16 mouse cellular contexts compared by ENCODE assay signal in genomic region chr2:34253111-34253510, GRCm38 (mm10).
A peak's percentile ranks its signal among the peaks of the same experiment; 100 is the strongest.
DNase-seq lines count a peak whose midpoint lies in the region; ATAC-seq lines count a peak whose summit lies in the region.
"Had no signal": no experiment of that assay in that cellular context is flagged by ENCODE, and none has a peak within 500 bp of the region (broad histone marks: within the 10 kb centered on the region; RNA-seq: fewer than 3 reads in every experiment).

No protein-coding gene starts in this region.

- H3K27ac ChIP-seq in forebrain, embryonic 12.5 days: 0 out of 2 replicates have a peak overlapping the region, but pooled peaks have one; percentile 21
- H3K27ac ChIP-seq in forebrain, embryonic 16.5 days (ENCODE audit: low read length): no peak overlapping the region
- H3K27ac ChIP-seq in limb, embryonic 11.5 days (replicated peaks; ENCODE audit: low read depth, low read length): peak overlapping the region; percentile 15; the same call in 1 of the 2 replicates
- H3K27ac ChIP-seq in limb, embryonic 10.5 days: no peak overlapping the region
- H3K27ac ChIP-seq: embryonic facial prominence, embryonic 15.5 days; heart, embryonic 13.5 days; liver, embryonic 13.5 days had no signal

- ATAC-seq in forebrain, embryonic 12.5 days (ENCODE audit: low FRiP score): no peak
- ATAC-seq in forebrain, embryonic 16.5 days: no peak
- ATAC-seq in limb, embryonic 11.5 days (ENCODE audit: insufficient number of reproducible peaks, low FRiP score, low TSS enrichment, low read depth): no peak

- H3K4me2 ChIP-seq in forebrain, embryonic 12.5 days: no peak overlapping the region
- H3K4me2 ChIP-seq in forebrain, embryonic 16.5 days (ENCODE audit: low read length): no peak overlapping the region
- H3K4me2 ChIP-seq in limb, embryonic 11.5 days (ENCODE audit: low read depth, severe bottlenecking): no peak overlapping the region
- H3K4me2 ChIP-seq: embryonic facial prominence, embryonic 15.5 days; heart, embryonic 13.5 days; liver, embryonic 13.5 days had no signal

- 35% methylated on average over 1 of the region's 1 CpGs for WGBS in forebrain, embryonic 12.5 days
- WGBS in forebrain, embryonic 16.5 days: 16% methylated on average over 1 of the region's 1 CpGs
- WGBS in limb, embryonic 11.5 days: 5% methylated on average over 1 of the region's 1 CpGs
- WGBS in limb, embryonic 10.5 days: 11% methylated on average over 1 of the region's 1 CpGs

- H3K27me3 ChIP-seq in forebrain, embryonic 12.5 days: no peaks in the 10 kb centered on the region
- H3K27me3 ChIP-seq in forebrain, embryonic 16.5 days (replicated peaks; ENCODE audit: control insufficient read depth, insufficient read depth, low read length): peaks cover 5% of the 10 kb centered on the region; the same call in 1 of the 2 replicates
- no peaks in the 10 kb centered on the region for H3K27me3 ChIP-seq in limb, embryonic 11.5 days (ENCODE audit: control insufficient read depth, insufficient read depth, low read length)
- no peaks in the 10 kb centered on the region for H3K27me3 ChIP-seq in limb, embryonic 10.5 days (ENCODE audit: low read depth, poor library complexity, severe bottlenecking)
- H3K27me3 ChIP-seq: embryonic facial prominence, embryonic 15.5 days; heart, embryonic 13.5 days; liver, embryonic 13.5 days had no signal

- H3K36me3 ChIP-seq in forebrain, embryonic 12.5 days (replicated peaks): no peaks in the 10 kb centered on the region
- no peaks in the 10 kb centered on the region for H3K36me3 ChIP-seq in forebrain, embryonic 16.5 days (ENCODE audit: control insufficient read depth, insufficient read depth)
- H3K36me3 ChIP-seq in limb, embryonic 11.5 days (ENCODE audit: control insufficient read depth, insufficient read depth, low read length): no peaks in the 10 kb centered on the region
- no peaks in the 10 kb centered on the region for H3K36me3 ChIP-seq in limb, embryonic 10.5 days
- H3K36me3 ChIP-seq: embryonic facial prominence, embryonic 15.5 days; heart, embryonic 13.5 days; liver, embryonic 13.5 days had no signal

- H3K4me3 ChIP-seq in forebrain, embryonic 12.5 days (replicated peaks): no peak overlapping the region
- no peak overlapping the region for H3K4me3 ChIP-seq in forebrain, embryonic 16.5 days (replicated peaks; ENCODE audit: low read length)
- H3K4me3 ChIP-seq in limb, embryonic 11.5 days (ENCODE audit: low read depth, low read length): no peak overlapping the region
- H3K4me3 ChIP-seq in limb, embryonic 10.5 days: no peak overlapping the region
- H3K4me3 ChIP-seq: embryonic facial prominence, embryonic 15.5 days; heart, embryonic 13.5 days; liver, embryonic 13.5 days; myocyte had no signal

- peaks cover 47% of the 10 kb centered on the region for H3K4me1 ChIP-seq in forebrain, embryonic 12.5 days
- H3K4me1 ChIP-seq in forebrain, embryonic 16.5 days (replicated peaks; ENCODE audit: control insufficient read depth, insufficient read depth, low read length): peaks cover 39% of the 10 kb centered on the region
- peaks cover 18% of the 10 kb centered on the region for H3K4me1 ChIP-seq in limb, embryonic 11.5 days (ENCODE audit: control insufficient read depth, insufficient read depth, low read length)
- peaks cover 66% of the 10 kb centered on the region for H3K4me1 ChIP-seq in limb, embryonic 10.5 days

- H3K9ac ChIP-seq in forebrain, embryonic 12.5 days: no peak overlapping the region
- H3K9ac ChIP-seq in forebrain, embryonic 16.5 days (replicated peaks; ENCODE audit: low read depth, low read length): no peak overlapping the region
- no peak overlapping the region for H3K9ac ChIP-seq in limb, embryonic 11.5 days (ENCODE audit: low read length)
- H3K9ac ChIP-seq: embryonic facial prominence, embryonic 15.5 days; heart, embryonic 13.5 days; liver, embryonic 13.5 days had no signal

- DNase-seq in limb, embryonic 11.5 days (ENCODE audit: low spot score): no peak
- no peak for DNase-seq in limb, embryonic 10.5 days (ENCODE audit: low spot score)
- peak; percentile 42 for DNase-seq in 416B (ENCODE audit: low read depth)
- DNase-seq in forelimb bud, embryonic 11.5 days (ENCODE audit: low read depth, low spot score): peak; percentile 46
- DNase-seq in cerebellum, postnatal 14 days: no peak
- DNase-seq in natural killer cell, adult 2 months (ENCODE audit: low spot score in 2 of 2): no peak
- DNase-seq: cerebellum, adult 8-10 months; kidney, postnatal 10 days; layer of hippocampus, adult 9-11 months; liver, embryonic 13.5 days; thymus, postnatal 25 days had no signal

- H3K9me3 ChIP-seq in forebrain, embryonic 12.5 days: no peaks in the 10 kb centered on the region
- H3K9me3 ChIP-seq in forebrain, embryonic 16.5 days (ENCODE audit: control insufficient read depth, low read length): no peaks in the 10 kb centered on the region
- no peaks in the 10 kb centered on the region for H3K9me3 ChIP-seq in limb, embryonic 11.5 days (ENCODE audit: control insufficient read depth, low read length)
- H3K9me3 ChIP-seq in limb, embryonic 10.5 days (replicated peaks): no peaks in the 10 kb centered on the region
- H3K9me3 ChIP-seq: embryonic facial prominence, embryonic 15.5 days; heart, embryonic 13.5 days; liver, embryonic 13.5 days had no signal

Comparison
In these comparisons a context has a peak if more than half of its experiments do, and no peak if none do; other contexts are left out.
1. H3K27ac ChIP-seq: peak in forebrain, embryonic 12.5 days (single experiment) and limb, embryonic 11.5 days (single experiment); none in forebrain, embryonic 16.5 days (single experiment) and limb, embryonic 10.5 days (single experiment).
2. DNase-seq: peak in 416B (single experiment) and forelimb bud, embryonic 11.5 days (single experiment); none in limb, embryonic 11.5 days (single experiment), limb, embryonic 10.5 days (single experiment), cerebellum, postnatal 14 days (0 of 2) and natural killer cell, adult 2 months (0 of 2).